Mouse (Mus musculus): Measurements from ENCODE around the gene Dicer1.

The Dicer1 gene

DNA sequence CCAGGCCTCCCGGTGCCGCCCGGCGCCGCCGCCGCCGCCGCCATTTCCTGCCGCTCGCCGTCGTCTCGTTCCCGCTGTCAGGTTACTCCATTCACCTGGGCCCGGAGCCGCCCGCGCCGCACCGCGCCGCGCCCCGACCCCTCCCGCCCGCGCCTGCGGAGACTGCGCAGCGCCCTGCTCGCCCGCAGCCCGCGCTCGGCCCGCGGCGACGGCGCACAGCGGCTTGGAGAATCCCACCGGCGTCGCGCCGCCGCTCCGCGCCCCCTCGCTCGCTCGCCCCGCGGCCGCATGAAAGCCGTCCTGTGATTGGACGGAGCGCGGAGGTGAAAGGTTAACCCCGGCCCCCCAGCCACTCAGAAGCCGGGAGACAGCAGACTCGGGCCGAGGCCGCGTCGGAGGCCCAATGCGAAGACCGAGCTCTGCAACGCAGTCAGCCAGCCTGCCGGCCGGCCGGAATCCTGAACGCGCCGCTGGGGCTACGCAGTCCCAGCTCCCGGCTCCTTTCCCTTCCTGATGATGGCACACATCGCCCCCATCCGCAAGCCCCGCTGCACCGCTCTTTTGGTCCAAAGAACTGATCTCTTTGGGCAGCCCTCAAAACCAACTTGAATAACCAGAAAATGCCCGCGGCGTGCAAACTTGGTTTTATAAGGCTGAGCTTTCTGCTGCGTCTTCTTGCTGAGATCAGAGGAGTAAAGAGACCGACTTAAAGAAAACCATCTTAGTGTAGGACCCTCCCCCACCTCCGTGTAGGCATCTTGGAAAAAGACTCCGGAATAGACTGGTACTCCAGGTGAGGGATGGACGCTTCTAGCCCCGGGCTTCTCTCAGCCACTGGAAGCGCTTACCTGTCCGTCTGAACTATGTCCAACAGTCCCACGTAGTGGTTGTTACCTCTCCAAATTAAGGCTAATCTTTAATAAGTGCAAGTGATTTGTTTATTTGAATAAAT is at the start of gene Dicer1:
Gene Dicer1, minus strand, starts transcription at position 139 of the 952 bp plus-strand sequence.
- DNase-seq: peak; percentile 99

DNA sequence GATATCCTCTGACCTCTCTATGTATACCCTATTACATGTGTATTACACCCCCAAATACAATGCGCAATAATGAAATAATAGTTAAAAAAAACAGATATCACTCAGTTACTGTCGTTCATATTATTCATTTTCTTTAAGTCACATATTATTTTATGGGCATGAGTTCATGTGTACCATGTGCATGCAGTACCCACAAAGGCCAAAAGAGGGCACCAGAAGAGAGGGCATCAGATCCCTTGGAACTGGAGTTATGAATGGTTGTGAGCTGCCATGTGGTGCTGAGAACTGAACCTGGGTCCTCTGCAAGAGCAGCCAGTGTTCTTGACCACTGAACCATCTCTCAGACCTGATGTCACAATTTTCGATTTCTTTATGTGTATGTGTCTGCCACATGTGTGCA is 47.6 kb upstream of the Dicer1 start:
- peak; percentile 21 for DNase-seq

DNA sequence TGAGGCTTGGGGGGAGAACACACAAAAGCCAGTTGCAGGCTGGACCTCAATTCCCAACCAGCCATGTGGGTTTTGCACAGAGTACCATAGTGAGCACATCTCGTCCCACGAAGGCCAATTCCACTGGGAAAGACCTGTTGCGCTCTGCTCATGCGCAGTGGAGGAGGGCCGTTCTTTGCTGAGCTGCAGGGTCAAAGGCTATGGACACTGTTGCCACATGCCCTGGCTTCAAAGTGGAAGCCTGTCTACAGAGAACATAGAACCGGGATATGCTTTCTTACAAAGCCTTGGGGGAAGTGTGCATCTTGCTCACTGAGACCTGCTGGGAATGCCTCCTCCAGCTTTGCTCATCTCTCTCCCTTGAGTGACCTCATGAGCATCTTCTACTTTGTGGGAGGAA is 46.2 kb upstream of the Dicer1 start:
- no peak for DNase-seq

DNA sequence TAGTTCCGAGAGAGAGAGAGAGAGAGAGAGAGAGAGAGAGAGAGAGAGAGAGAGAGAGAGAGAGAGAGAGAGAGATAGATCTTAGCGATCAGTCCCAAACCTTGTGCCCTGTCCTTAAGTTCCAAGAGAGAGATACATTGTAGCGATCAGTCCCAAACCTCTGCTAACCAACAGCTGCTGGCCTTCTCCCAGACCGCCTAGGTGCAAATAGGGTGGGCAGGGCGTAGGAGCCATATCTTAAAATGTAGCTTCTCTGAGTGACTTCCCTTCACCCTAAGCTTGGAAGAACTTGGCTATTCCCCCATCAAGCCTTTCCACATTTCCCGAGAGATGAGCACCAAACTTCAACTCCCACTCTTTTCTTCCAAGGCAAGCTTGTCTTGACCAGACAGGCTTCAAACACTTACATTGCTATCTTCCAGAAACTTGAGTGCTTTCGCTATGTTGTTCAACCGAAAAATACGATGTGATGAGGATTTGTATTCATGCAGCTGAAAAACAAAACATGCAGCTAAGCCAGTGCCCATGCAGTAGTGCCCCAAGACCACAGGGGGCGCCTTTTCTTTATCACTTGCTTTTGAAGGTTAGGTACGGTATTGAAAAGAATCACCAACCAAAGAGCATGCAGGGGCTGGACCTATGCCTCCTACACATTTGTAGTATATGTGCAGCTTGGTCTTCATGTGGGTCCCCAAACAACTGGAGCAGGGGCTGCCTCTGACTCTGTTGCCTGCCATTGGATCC is 45.1 kb upstream of the Dicer1 start:
- DNase-seq: no peak

DNA sequence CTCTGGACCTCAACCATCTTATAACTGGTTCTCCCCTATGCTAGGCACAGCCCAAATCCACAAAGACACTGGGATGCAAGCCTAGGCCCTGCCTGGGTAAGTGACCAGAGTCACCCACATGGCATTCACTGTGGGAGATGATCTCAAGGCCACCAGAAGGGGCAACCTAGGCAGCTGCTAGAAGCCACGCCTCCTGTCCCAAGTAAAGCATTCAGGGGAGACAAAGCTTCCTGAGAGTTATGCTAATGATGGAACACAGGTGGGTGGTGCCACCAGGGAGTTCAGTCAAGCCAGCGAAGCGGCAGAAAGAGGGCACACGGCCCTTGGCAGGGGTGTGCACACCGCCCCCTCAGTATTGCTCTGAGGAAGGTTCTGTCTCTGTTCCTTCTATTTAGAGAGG is 43.2 kb upstream of the Dicer1 start:
- DNase-seq: no peak

DNA sequence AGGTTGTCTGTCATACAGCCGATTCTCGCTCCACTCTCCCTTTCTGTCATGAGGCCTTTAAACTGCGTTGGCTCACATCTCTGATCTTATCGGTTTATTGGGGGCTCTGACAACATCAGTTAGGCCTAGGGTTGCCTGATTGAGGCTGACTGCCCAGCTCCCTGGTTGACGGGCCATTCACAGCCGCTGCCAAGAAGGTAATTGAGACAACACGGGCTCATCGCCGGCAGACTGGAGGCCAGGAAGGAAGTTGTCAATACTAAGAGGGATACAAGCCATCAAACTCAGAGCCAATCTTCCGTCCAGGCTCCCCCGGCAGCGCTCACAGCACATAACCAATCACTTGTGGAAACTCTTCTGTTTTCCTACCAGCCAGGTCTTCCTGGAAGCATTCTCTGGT is 41.7 kb upstream of the Dicer1 start:
- DNase-seq: no peak

DNA sequence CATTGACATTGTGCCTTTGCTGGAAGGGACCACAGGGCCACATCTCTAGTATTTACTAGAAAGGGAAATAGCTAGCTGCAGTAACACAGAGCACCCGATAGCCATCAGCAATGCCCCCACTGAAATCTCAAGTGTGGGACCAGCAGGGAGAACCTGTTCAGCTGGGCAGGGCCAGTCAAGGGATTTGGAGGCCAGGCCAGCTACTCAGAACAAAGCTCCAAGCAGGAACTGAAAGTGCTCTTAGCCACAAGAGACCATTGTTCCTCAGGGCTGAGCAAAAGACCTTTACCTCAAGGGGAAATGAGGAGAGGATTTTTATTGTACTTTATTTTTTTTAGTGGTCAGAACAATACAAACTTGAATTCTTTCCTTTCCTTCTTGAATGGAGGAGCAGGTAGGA is 25.9 kb upstream of the Dicer1 start:
- DNase-seq: no peak

DNA sequence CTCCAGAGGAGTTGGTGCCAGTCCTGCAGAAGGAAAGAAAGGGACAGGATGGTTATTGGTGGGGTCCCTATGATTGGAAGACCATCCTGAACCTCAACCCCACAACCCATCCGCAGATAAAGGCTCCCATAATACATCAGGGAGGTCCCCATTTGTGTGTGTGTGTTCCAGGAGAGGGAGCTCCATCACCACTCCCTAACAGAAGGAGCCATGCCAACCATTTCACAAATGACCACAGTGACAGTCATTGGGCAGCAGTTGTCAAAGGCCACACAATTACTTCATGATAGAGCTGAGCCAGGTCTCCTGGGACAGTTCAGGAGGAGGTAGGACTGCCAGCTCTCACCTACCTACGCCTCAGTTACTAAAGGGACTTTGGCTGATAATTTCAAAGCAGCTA is 20.2 kb upstream of the Dicer1 start:
- DNase-seq: no peak

DNA sequence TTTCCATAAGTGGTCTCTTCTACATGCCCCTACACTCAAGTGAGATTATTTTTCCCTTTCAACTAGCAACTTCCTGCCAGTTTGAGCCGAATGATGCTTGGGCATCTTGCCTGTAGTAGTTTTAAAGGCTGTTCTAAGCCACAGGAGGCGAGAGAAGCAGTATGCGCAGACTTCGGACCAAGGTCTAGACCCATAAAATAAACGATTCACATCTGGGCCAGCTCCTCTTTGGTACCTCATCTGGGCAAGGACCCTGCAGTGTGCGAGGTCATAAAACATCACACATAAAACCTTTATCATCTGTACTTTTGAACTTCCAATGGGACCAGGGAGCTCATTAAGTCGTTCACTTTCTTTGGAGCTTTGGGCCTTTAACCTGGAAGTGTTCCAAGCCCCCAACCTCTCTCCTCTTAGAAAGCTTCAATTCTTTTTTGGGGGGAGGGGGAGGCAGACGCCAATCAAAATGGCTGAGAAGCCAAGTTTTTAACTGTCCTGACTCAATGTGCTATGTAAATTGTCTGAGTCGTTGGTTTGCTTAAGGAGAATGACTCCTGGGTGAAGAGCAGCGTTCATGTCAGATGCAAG is 17.5 kb upstream of the Dicer1 start:
- no peak for DNase-seq

DNA sequence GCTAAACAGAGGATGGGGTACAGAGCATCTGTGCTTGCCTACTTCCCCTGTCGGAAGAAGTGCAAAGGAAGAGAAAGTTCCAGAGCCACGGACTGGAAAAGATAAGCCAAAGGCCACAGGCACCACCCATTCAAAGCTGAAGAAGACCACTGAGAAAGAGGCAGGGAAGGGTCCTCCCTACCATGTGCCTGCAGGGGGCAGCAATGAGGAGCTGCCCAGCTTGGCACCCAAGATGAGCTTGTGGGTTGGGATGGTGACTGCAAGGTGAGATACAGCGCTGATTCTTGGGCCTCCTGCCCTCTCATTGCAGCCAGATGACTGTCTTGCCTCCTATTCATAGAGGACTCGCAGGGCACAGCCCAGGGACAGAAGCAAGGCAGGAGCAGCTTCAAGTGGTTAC is 15.4 kb upstream of the Dicer1 start:
- no peak for DNase-seq

DNA sequence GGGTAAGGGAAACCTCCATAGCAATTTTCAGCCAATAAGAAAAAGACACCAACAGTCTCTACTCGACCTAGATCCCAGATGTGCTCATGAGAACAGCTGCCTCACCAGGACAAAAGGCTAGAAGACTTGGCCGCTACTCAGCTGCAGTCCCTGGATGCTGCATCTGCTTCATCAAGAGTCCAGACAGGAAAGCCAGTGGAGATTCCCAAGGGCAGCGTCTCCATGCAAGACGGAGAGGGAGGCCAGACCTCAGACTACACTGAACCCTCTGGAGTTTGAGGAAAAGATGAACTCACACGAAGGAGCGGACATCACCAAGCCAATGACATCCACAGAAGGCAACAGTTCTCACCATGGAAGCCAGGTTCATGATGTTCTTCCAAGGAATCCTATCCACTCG is 14.0 kb upstream of the Dicer1 start:
- no peak for DNase-seq

DNA sequence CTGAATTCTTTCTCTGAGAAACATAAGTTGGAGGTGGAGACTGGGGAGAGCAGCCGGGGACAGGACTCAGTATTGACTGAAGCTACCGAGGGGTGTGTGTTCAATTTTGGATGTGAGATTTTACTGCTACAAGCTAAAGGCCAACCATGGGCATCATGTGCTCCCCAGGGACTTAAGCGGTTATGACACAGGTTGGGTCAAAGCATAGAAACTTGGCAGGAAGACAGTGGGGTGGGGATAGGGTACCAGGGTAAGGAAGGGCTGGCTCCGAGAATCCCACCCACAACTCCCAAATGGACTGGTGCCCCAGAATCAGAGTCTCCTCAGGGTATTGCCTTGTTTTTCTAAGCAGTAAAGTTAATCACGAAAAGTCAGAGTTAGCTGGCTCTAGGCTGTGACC is 13.4 kb upstream of the Dicer1 start:
- DNase-seq: no peak

DNA sequence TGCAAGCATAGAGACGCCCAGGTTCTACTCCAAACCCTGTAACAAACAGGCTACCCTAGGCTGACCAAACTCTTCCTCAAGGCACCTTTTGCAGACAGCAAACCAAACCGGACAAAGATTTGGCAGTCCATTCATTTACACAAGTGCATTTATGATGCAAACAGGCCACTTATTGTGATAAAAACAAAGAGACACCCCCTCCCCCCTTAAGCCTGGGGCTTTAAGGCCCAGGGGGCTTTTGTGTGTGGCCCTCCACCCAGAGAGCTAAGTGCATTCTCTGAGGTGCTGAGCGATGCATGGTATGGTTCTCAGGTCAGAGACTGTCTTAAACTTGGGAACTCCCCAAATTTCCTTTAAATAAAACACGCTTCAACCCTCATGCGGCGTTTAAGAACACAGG is 12.2 kb upstream of the Dicer1 start:
- DNase-seq: no peak

DNA sequence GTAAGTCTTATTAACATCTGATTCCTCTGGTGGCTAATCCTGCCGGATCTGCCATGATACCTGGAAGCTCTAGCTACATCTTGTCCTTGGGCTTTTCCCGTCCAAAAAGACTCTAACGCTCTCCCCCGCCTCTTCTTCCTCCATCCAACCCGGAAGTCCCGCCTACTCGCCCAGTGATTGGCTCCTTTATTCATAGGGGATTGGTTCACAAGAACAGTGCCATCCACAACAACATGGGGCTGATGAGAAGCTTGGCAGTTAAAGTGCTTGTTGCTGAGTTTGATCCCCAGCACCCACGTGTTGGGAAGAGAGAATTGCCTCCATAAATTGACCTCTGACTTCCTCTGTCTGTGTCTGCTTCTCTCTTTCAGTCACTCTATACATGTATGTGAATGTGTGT is 9.7 kb upstream of the Dicer1 start:
- DNase-seq: no peak

DNA sequence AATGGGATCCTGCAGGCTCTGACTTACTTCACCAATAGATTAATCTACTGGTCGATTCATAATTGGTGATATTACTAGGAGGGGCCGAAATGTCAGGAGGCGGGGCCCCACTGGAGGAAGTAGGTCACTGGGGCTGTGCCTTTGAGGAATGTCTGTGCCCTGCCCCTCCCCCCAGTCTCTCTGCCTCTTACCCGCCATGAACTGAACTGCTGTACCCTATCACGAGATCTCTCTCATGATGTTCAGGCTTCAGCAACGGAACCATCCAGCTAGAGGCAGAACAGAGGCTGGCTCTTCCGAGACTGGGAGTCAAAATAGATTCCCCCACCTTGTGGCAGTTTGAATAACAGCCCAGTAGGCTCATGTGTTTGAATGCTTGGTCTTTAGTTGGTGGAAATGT is 6.3 kb upstream of the Dicer1 start:
- DNase-seq: no peak

DNA sequence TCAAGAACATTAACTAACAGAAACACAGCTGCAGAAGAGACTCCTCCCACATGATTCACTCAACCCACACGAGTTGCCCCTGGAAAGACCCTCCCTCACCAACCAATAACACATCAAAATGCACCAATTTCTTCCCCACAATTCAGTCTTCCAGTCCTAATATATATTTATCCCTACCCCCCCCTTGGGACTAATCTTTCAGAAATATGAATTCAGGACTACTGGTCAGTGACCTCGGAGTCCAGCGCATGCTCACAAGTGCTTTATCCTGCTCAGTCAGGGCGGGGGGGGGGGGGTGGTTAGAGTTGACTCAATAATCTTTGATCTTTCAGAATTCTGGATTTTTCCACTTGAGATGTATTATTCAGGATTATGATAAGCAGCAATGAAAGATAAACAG is 1.9 kb upstream of the Dicer1 start:
- DNase-seq: no peak

DNA sequence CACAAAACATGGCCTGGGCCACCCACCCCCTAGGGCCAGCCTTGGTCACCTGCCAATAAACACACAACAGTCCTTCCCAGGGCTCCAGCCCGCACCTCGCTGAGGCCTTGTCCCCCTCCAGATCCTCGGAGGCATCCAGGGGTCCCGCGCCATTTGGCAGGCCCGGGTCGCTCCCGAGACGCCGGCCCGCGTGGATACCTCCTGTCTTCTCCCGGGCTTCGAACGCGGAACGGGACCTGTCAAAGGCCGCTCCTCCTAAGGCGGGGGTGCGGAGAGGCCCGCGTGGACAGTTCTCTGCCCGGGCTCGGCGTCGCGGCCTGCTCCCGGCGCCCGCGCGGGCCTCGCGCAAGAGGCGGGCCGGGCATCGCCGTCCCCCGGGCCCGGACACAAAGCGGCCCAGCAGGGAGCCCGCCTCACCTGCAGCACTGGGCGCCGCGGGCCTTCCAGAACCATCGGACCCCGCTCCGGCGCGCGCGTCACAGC is 380 bp downstream of the Dicer1 start:
- DNase-seq: no peak

DNA sequence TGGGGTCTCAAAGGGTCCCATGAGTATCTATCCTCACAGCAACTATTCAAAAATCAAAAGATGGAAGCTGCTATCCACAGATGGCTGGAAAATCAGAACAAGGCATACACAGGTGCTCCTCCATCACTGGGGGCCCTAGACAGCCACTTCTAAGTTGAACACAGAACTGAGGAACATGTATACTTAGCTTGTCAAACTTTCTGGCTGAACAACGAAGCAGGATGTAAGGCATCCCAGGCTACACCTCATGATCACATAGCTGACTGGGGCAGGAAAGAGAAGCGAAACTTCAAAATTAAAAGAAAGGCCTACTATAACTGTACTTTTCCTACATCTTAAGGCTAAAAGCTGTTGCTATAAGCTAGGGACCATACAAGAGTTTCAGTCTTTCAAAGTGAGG is 2.8 kb downstream of the Dicer1 start:
- DNase-seq: no peak

DNA sequence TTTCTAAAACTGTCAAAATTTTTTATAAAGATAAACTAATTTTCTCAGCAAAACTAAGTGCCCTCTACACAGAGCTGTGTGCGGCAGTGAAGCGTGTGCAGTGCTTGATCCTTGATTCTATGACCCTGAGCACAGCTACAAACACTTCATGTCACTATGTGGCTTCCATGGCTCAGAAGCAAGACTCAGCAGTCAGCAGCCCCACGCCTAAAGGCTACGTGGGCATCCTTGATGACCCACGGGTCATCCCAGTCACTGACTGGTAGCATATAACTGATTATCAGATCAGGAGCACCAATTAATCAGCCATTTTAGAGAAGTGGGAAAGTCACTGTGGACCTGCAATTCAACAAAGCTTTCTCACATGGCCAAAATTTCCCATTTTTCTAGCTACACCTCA is 4.5 kb downstream of the Dicer1 start:
- no peak for DNase-seq

DNA sequence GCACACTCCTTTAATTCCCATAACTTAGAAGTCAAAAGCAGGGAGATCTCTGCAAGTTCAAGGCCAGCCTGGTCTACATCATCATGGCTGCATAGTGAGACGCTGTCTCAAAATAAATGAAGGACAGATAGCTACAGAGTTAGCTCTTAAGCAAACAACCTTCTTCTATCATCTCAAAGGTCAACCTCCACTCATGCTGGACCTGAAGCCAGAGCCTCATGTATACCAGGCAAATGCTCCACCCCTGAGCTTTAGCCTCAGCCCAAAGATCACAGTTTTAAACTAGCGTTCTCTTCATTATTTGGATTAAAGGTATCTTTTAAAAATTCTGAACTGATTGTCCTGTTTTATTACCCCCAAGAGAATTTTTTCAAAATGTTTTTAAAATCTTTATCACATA is 5.2 kb downstream of the Dicer1 start:
- DNase-seq: no peak

DNA sequence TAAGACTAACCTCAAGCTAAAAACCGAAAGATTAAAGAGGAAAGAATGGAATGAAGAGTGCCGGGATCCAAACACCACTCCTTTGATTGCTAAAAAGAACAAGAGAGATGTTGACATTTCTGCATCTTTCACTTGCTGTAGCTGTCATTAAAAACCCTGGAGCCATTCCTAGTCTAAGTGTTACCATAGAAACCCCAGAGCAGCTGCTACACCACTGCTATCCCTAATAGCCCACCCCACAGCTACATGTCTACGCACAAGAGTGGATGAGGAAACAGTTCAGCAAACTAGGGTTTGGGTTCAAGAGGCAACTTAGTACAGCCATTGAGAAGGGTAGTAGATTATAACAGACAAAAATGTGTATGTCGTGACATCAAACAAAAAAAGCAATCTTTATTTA is 8.1 kb downstream of the Dicer1 start:
- no peak for DNase-seq

DNA sequence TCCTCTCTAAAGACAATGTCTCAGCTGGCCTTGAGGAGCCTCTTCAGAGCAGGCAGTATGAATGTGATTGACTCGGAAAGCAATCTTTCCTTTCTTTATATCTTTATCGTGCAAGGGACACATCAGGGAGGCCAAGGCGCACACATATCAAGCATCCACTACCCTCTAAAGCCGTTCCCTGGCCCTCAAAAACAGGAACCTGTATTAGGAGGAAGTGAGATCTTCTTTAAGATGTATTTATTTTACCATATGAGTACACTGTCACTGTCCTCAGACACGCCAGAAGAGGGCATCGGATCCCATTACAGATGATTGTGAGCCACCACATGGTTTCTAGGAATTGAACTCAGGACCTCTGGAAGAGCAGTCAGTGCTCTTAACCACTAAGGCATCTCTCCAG is 9.5 kb downstream of the Dicer1 start:
- no peak for DNase-seq

DNA sequence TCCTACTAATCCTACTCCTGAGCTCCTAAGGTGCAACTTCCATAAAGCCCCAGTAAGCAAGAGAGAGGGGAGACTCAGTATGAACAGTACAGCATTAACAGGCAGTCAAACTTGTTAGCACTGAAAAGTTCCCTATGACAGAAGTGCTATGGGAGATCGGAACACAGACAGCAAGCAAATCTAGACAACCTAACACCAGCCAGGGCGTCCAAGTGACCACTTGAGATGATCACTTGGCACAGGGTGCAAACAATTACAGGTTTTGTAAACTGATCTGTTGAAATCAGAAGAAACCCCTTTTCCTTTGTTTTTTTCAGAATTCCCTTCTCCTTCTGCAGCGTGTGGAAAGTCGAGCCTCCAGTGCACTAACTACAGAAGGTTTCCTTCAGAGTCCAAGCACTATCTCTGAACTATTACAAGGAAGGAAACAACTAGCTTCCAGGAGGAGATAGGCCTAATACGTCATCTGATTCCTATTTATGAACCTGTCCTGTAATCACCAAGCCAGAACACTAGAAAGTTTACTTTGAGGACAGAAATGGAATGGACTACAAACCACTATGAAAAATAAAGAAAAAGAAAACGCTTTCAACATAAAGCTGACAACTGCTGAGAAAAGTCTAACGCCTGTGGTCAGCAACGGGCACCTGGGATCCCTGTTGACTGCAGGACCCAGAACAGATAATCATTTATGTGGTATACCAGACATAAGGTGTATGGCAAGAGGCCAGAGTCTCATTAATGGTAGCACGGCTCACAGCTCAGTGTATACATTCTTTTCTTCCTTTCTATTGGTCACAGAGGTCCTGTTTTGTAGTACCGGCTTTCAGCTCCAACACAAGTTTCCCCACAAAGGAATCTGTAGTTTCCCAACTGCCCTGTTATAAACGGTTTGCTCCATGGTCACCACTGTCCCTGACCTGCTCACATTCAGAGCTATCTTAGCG is 10.6 kb downstream of the Dicer1 start:
- no peak for DNase-seq
